Mouse (Mus musculus): ENCODE results near the gene Hap1. TPM values are rescaled to one million over a fixed set of nuclear protein-coding genes. Genes with fewer than 3 reads are reported as not detected.

Hap1 gene
- total RNA-seq (2014; rRNA removed) (530 and 555 TPM in 2 replicates), polyA plus RNA-seq (2015; fragmentation: Nextera tagmentation; extraction: Ambion mirVana) (344 and 395 TPM in 2 replicates)

DNA sequence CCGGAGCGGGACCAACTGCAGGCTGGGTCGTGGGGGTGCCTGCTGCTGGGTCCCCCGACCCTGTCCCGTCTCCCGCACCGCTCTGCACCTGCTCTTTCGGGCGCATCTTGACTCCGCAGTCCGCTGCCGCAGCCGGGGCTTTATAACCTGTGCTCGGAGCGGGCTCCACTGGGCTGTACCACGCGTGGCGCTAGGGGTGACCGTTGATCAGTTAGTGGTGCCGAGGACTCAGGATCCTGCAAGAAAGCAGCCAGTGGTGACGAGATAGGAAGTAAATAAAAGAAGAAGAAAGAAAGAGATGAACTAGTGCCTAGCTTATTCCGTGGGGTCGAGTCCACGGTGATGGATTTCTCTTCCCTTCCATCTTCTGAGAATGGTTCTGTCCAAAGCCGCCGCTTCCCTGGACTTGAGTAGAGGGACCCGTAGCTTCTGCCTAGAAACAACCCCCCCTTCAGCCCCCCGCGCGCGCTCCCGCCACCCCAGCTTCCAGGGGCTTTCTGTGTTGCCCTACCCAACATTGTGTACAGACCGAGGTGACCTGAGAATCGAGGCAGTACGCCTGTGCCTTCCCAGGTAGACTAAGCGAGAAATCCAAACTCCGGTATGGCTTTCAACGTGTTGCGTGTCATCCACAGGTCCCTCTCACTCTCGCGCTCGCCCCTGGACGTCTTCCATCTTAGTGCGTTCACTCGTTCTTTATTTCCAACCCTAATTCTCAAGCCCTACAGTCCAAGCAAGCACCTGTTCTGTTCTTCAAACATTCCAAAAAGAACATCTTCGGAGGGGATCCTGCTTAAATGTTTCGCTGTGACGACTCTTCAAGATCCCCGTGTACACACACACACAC, at the start of gene Hap1:
Gene Hap1 (minus strand): TSS at position 157 of the 847 bp plus-strand sequence.
- ATAC-seq: peak; percentile 78
- H3K4me3 ChIP-seq (ENCODE audit: low read length): peak within 1 kb of the TSS; percentile 65
- H3K4me2 ChIP-seq (ENCODE audit: low read depth, low read length): peak within 1 kb of the TSS; percentile 84
- H3K9ac ChIP-seq (replicated peaks; ENCODE audit: low read length): peak within 1 kb of the TSS; percentile 63
- no peak for TF ChIP-seq CTCF (IDR thresholded peaks at IDR 0.05; ENCODE audit: low read depth)
- H3K4me1 ChIP-seq (ENCODE audit: insufficient read depth, low read length): 0 out of 2 replicates have a peak, but pooled peaks cover 2% of the 10 kb centered on the region
- peak; percentile 90 for DNase-seq (ENCODE audit: low spot score)
- H3K36me3 ChIP-seq (ENCODE audit: insufficient read depth, low read length): peaks cover 7% of the 10 kb centered on the region; the same call in 1 of the 2 replicates
- whole genome bisulfite sequencing: 1% methylated on average over 49 of the region's 49 CpGs
- H3K27ac ChIP-seq: peak within 1 kb of the TSS; percentile 84
- H3K27me3 ChIP-seq (ENCODE audit: insufficient read depth, low read length): no peaks in the 10 kb centered on the region
- no peaks in the 10 kb centered on the region for H3K9me3 ChIP-seq (ENCODE audit: low read length)

DNA sequence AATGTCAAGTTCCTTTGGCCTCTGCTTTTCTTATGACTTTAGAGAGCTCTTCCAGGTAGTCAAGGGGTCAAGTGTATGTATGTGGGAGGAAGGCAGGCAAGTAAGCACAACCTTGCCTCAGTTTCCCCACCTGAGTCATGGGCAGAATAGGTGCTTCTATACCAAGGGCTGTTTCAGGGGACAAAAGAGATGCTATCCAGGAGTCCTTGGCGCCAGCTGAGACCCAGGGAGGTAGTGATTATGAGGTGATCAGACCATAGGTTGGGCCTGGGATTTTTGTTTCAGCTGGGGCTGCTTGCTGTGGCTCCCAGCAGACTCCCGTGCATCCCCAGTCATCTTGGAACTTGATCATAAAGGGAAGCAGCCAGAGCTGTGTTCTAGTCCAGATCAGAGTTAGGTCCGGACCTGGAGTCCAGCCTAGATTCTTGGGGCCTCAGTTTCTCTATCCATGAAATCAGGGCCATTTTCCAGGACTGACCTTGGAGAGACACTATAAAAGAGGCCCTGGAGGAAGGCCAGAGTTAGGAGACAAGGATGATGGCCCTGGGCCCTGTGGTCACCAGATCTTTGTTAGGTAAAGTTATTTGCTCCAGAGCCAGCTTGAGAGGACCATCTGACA, 48.6 kb upstream of the Hap1 start:
- DNase-seq (ENCODE audit: low spot score): no peak
- Histone ChIP-seq H3K4me3 (ENCODE audit: low read length) (no peak overlapping the region), H3K9ac (replicated peaks; ENCODE audit: low read length) (no peak overlapping the region), H3K4me1 (ENCODE audit: insufficient read depth, low read length) (no peaks in the 10 kb centered on the region), H3K36me3 (ENCODE audit: insufficient read depth, low read length) (no peaks in the 10 kb centered on the region; the same call in 1 of the 2 replicates), H3K4me2 (ENCODE audit: low read depth, low read length) (no peak overlapping the region), H3K9me3 (ENCODE audit: low read length) (no peaks in the 10 kb centered on the region), H3K27me3 (ENCODE audit: insufficient read depth, low read length) (no peaks in the 10 kb centered on the region), H3K27ac (no peak overlapping the region)
- WGBS: 88% methylated on average over 3 of the region's 3 CpGs
- ATAC-seq: no peak
- TF ChIP-seq CTCF (IDR thresholded peaks at IDR 0.05; ENCODE audit: low read depth): no peak

DNA sequence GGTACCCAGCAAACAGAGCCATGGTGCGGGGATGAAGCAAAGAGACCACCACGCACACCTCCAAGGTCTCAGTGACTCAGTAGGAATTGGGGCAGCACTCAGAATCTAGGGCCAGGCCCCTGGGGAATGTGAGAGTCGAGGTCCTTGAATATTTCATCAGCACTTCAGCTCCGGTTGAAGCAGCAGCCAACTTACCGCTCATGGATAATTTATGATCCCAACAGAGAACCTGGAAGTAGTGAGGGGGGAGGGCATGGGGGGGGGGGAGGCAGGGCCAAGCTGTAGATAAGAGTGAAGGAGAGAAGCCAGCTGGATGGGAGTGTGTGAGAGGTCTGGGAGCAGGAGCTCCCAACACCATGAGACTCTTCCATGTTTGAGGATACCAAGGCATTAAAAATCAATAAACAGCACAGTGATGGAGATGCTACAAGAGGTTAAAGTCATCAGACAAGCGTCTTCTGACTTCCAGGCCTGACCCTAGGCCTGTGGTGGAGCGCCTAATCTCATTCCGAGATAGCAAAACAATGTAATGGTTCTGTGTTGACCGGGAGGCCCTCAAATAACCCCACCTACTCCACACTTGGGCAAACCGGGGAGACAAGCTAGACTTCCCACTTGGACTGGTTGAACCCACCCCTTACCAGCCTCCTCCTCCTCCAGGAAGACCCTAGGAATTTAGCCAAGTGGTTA, 47.7 kb upstream of the Hap1 start:
- DNase-seq (ENCODE audit: low spot score) (no peak), ATAC-seq (no peak)
- WGBS: 68% methylated on average over 10 of the region's 10 CpGs
- no peak overlapping the region for H3K4me2 ChIP-seq (ENCODE audit: low read depth, low read length)
- H3K27ac ChIP-seq: no peak overlapping the region
- H3K4me3 ChIP-seq (ENCODE audit: low read length): no peak overlapping the region
- no peaks in the 10 kb centered on the region; the same call in 1 of the 2 replicates for H3K36me3 ChIP-seq (ENCODE audit: insufficient read depth, low read length)
- no peak overlapping the region for H3K9ac ChIP-seq (replicated peaks; ENCODE audit: low read length)
- no peaks in the 10 kb centered on the region for H3K27me3 ChIP-seq (ENCODE audit: insufficient read depth, low read length)
- H3K9me3 ChIP-seq (ENCODE audit: low read length): no peaks in the 10 kb centered on the region
- H3K4me1 ChIP-seq (ENCODE audit: insufficient read depth, low read length): no peaks in the 10 kb centered on the region
- no peak for TF ChIP-seq CTCF (IDR thresholded peaks at IDR 0.05; ENCODE audit: low read depth)

DNA sequence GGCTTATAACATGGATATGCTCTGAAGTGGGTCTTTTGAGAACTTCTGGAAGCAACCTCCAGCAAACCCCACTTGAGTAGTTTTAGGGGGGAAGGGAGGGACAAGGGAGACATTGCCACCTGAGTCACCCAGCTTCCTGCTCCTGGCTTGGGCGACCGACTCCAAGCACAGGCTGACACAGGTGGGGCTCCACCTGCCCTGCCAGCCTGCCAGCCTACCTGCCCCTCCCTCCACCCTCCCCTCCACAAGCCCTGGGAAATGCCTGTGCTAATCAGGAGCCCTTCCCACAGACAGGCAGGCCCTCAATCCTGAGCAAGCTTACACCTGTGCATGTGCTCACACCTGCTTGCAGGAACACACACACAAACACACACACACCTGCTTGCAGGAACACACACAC, 46.8 kb upstream of the Hap1 start:
- no peak for ATAC-seq
- no peaks in the 10 kb centered on the region for H3K27me3 ChIP-seq (ENCODE audit: insufficient read depth, low read length)
- no peak overlapping the region for H3K4me2 ChIP-seq (ENCODE audit: low read depth, low read length)
- no peak overlapping the region for H3K4me3 ChIP-seq (ENCODE audit: low read length)
- H3K36me3 ChIP-seq (ENCODE audit: insufficient read depth, low read length): no peaks in the 10 kb centered on the region
- H3K27ac ChIP-seq: no peak overlapping the region
- H3K4me1 ChIP-seq (ENCODE audit: insufficient read depth, low read length): no peaks in the 10 kb centered on the region
- DNase-seq (ENCODE audit: low spot score): no peak
- no peak overlapping the region for H3K9ac ChIP-seq (replicated peaks; ENCODE audit: low read length)
- no peak for TF ChIP-seq CTCF (IDR thresholded peaks at IDR 0.05; ENCODE audit: low read depth)
- no peaks in the 10 kb centered on the region for H3K9me3 ChIP-seq (ENCODE audit: low read length)
- 81% methylated on average over 2 of the region's 2 CpGs for WGBS

DNA sequence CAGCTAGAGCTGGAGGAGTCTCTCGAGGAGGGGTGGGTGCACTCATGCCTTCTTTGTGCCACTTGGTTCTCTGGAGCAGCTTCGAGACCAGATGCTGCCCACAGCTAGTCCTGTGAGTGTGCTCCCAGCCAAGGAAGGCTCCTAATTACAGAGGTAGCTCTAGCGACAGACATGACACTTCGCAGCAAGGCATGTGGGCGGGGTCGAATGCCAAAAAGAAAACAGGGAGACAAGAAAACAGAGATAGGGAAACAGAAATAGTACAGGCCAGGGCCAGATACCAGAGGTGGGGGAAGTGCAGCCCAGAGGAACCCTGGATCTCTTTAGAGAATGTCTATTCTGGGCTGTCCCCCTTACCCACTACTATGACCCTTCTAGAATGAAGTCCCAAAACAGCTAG, 46.3 kb upstream of the Hap1 start:
- no peak for TF ChIP-seq CTCF (IDR thresholded peaks at IDR 0.05; ENCODE audit: low read depth)
- H3K27ac ChIP-seq: no peak overlapping the region
- no peak overlapping the region for H3K4me2 ChIP-seq (ENCODE audit: low read depth, low read length)
- WGBS: 51% methylated on average over 6 of the region's 6 CpGs
- no peaks in the 10 kb centered on the region for H3K36me3 ChIP-seq (ENCODE audit: insufficient read depth, low read length)
- DNase-seq (ENCODE audit: low spot score) (no peak), ATAC-seq (no peak)
- no peaks in the 10 kb centered on the region for H3K4me1 ChIP-seq (ENCODE audit: insufficient read depth, low read length)
- H3K27me3 ChIP-seq (ENCODE audit: insufficient read depth, low read length): no peaks in the 10 kb centered on the region
- no peaks in the 10 kb centered on the region for H3K9me3 ChIP-seq (ENCODE audit: low read length)
- no peak overlapping the region for H3K9ac ChIP-seq (replicated peaks; ENCODE audit: low read length)
- H3K4me3 ChIP-seq (ENCODE audit: low read length): no peak overlapping the region

DNA sequence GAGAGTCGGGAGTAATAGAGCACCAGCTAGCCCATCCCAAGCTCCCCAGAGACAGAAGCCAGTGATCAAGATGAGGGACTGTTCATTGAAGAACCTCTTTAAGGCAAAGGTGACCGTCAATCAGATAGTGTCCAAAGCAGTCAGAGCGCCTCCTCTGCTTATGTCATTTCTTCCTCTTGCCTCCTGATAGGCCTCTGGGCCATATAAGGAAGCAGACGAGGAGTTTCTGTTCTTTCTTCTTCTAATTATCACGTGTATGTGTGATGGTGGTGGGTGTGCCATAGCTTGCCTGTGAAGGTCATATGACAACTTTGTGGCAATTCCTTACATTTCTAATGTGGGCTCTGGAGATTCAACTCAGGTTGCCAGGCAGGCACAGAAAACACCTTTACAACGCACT, 44.9 kb upstream of the Hap1 start:
- no peaks in the 10 kb centered on the region for H3K36me3 ChIP-seq (ENCODE audit: insufficient read depth, low read length)
- no peak for ATAC-seq
- no peak for TF ChIP-seq CTCF (IDR thresholded peaks at IDR 0.05; ENCODE audit: low read depth)

More for the DNA sequence above, 44.9 kb upstream of the Hap1 start:
- Histone ChIP-seq H3K4me2 (ENCODE audit: low read depth, low read length) (no peak overlapping the region), H3K27ac (no peak overlapping the region), H3K4me3 (ENCODE audit: low read length) (no peak overlapping the region), H3K9me3 (ENCODE audit: low read length) (no peaks in the 10 kb centered on the region), H3K4me1 (ENCODE audit: insufficient read depth, low read length) (peaks cover 10% of the 10 kb centered on the region), H3K9ac (replicated peaks; ENCODE audit: low read length) (no peak overlapping the region), H3K27me3 (ENCODE audit: insufficient read depth, low read length) (no peaks in the 10 kb centered on the region)
- no peak for DNase-seq (ENCODE audit: low spot score)
- 85% methylated on average over 6 of the region's 6 CpGs for WGBS

Data from hindbrain, postnatal 0 days (tissue).